In genomic region chr11:72987234-72987633, GRCm38 (mm10) we compare ENCODE assay signal across 21 mouse cellular contexts. TPM values are rescaled to one million over a fixed set of nuclear protein-coding genes. Genes with fewer than 3 reads are reported as not detected.
DNase-seq lines count a peak whose midpoint lies in the region; ATAC-seq and TF ChIP-seq lines count a peak whose summit lies in the region.
"Had no signal": no experiment of that assay in that cellular context is flagged by ENCODE, and none has a peak within 500 bp of the region (broad histone marks: within the 10 kb centered on the region; RNA-seq: fewer than 3 reads in every experiment).

No protein-coding gene starts in this region.

- in situ Hi-C loops in CH12.LX (cut with MboI; ENCODE audit: low pct_ligation_motif_present, low pct_unique_long_range_greater_than_20kb, low sequenced_read_pairs), result no loop called here

- H3K9me3 ChIP-seq in heart, embryonic 11.5 days (replicated peaks; ENCODE audit: control insufficient read depth, low read length), result no peaks in the 10 kb centered on the region
- no peaks in the 10 kb centered on the region for H3K9me3 ChIP-seq in CH12.LX (replicated peaks; ENCODE audit: low read length)
- H3K9me3 ChIP-seq: embryonic facial prominence, embryonic 13.5 days; forebrain, embryonic 12.5 days; heart, embryonic 13.5 days; hindbrain, embryonic 12.5 days had no signal

- no peak overlapping the region for H3K4me3 ChIP-seq in heart, embryonic 11.5 days (ENCODE audit: low read depth, low read length)
- H3K4me3 ChIP-seq in CH12.LX (replicated peaks in 1 of 3; ENCODE audit: low read depth in 2 of 3, low read length in 2 of 3, poor library complexity in 1 of 3), result no peak overlapping the region
- H3K4me3 ChIP-seq: embryonic facial prominence, embryonic 13.5 days; forebrain, embryonic 12.5 days; heart, embryonic 13.5 days; hindbrain, embryonic 12.5 days had no signal

- TF ChIP-seq POLR2A in CH12.LX (IDR thresholded peaks at IDR 0.05; ENCODE audit: low read depth, low read length), result no peak

- TF ChIP-seq EP300 in CH12.LX (IDR thresholded peaks at IDR 0.05; ENCODE audit: low read length), result no peak

- H3K27ac ChIP-seq in heart, embryonic 11.5 days (ENCODE audit: low read depth, low read length), result no peak overlapping the region
- H3K27ac ChIP-seq in CH12.LX (ENCODE audit: insufficient read depth, low read depth), result no peak overlapping the region
- H3K27ac ChIP-seq: embryonic facial prominence, embryonic 13.5 days; forebrain, embryonic 12.5 days; heart, embryonic 13.5 days; hindbrain, embryonic 12.5 days had no signal

- H3K9ac ChIP-seq in heart, embryonic 11.5 days (ENCODE audit: low read depth, low read length), result no peak overlapping the region
- no peak overlapping the region for H3K9ac ChIP-seq in CH12.LX (ENCODE audit: insufficient read depth, low read depth)
- H3K9ac ChIP-seq: embryonic facial prominence, embryonic 13.5 days; forebrain, embryonic 12.5 days; heart, embryonic 13.5 days; hindbrain, embryonic 12.5 days had no signal

- dilution Hi-C loops in CH12.LX (cut with MboI; ENCODE audit: extremely low pct_ligation_motif_present, extremely low pct_unique_long_range_greater_than_20kb, low sequenced_read_pairs), result no loop called here

- no peak for ATAC-seq in heart, embryonic 11.5 days (replicated peaks; ENCODE audit: insufficient number of reproducible peaks, low FRiP score, low TSS enrichment)
- ATAC-seq in neutrophil, adult 5-6 weeks (ENCODE audit: extremely low read depth, insufficient number of reproducible peaks, low FRiP score, poor library complexity, severe bottlenecking), result 0 out of 2 replicates have a peak, but pooled peaks have one; percentile 24
- ATAC-seq: forebrain, embryonic 16.5 days; hindbrain, embryonic 16.5 days; inflammation-experienced regulatory T-cells, adult 6 months had no signal

- intact Hi-C loops in heart, postnatal 14 days (cut with DNase I), result no loop called here

- TF ChIP-seq CTCF in CH12.LX (conservative IDR thresholded peaks at IDR 0.05 in 1 of 2, IDR thresholded peaks at IDR 0.05 in 1 of 2; ENCODE audit: low read depth in 2 of 2, low read length in 2 of 2), result no peak

- peaks cover 20% of the 10 kb centered on the region for H3K4me1 ChIP-seq in heart, embryonic 11.5 days (ENCODE audit: control insufficient read depth, insufficient read depth, low read length)
- H3K4me1 ChIP-seq in CH12.LX (ENCODE audit: control insufficient read depth in 1 of 2, insufficient read depth in 2 of 2), result peaks cover 7 to 50% of the 10 kb centered on the region in 2 experiments; a peak in 3 of 4 replicates
- H3K4me1 ChIP-seq: embryonic facial prominence, embryonic 13.5 days; forebrain, embryonic 12.5 days had no signal

- DNase-seq in heart, adult 18-20 months, result peak; percentile 44 to 56
- DNase-seq in heart, postnatal 4 days, result peak; percentile 42
- DNase-seq in heart, postnatal 14 days, result no peak
- peak; percentile 65 for DNase-seq in CH12.LX (ENCODE audit: extremely low read depth)
- no peak for DNase-seq in urinary bladder, postnatal 25 days (ENCODE audit: low spot score)
- DNase-seq in ovary, postnatal 36 days (ENCODE audit: low spot score), result no peak
- DNase-seq: adrenal gland, adult 8-10 months; adrenal gland, postnatal 36 days; cerebellum, adult 11 months; cerebellum, adult 8-10 months; cerebellum, postnatal 14 days; gastrocnemius, postnatal 25 days had no signal

- no peaks in the 10 kb centered on the region for H3K36me3 ChIP-seq in heart, embryonic 11.5 days (ENCODE audit: control insufficient read depth, insufficient read depth, low read length)
- H3K36me3 ChIP-seq in CH12.LX (replicated peaks in 1 of 2; ENCODE audit: control insufficient read depth in 1 of 2, insufficient read depth in 1 of 2, low read length in 1 of 2), result peaks cover 77 to 97% of the 10 kb centered on the region in 2 experiments
- H3K36me3 ChIP-seq: embryonic facial prominence, embryonic 13.5 days; forebrain, embryonic 12.5 days; heart, embryonic 13.5 days; hindbrain, embryonic 12.5 days had no signal

- H3K4me2 ChIP-seq in heart, embryonic 11.5 days, result no peak overlapping the region
- H3K4me2 ChIP-seq in CH12.LX (ENCODE audit: insufficient read depth, low read depth, poor library complexity, severe bottlenecking), result no peak overlapping the region
- H3K4me2 ChIP-seq: embryonic facial prominence, embryonic 13.5 days; forebrain, embryonic 12.5 days; heart, embryonic 13.5 days; hindbrain, embryonic 12.5 days had no signal

- no peaks in the 10 kb centered on the region for H3K27me3 ChIP-seq in heart, embryonic 11.5 days (ENCODE audit: control insufficient read depth, insufficient read depth, low read length)
- no peaks in the 10 kb centered on the region for H3K27me3 ChIP-seq in CH12.LX (replicated peaks)
- H3K27me3 ChIP-seq: embryonic facial prominence, embryonic 13.5 days; forebrain, embryonic 12.5 days; hindbrain, embryonic 12.5 days had no signal

- no peak for TF ChIP-seq RAD21 in CH12.LX (IDR thresholded peaks at IDR 0.05; ENCODE audit: low read depth, low read length)

- H3K79me2 ChIP-seq in CH12.LX (replicated peaks; ENCODE audit: control insufficient read depth, extremely low read depth, insufficient read depth, poor library complexity, severe bottlenecking), result no peaks in the 10 kb centered on the region

- 52% methylated on average over 5 of the region's 5 CpGs for WGBS in heart, embryonic 11.5 days (ENCODE audit: insufficient replicate concordance)

TF ChIP-seq in CH12.LX, 34 proteins besides CTCF, POLR2A, EP300 and RAD21:
- no peak for TF ChIP-seq TCF12 (IDR thresholded peaks at IDR 0.05; ENCODE audit: low read depth, low read length)
- no peak for TF ChIP-seq ZMIZ1 (IDR thresholded peaks at IDR 0.05; ENCODE audit: low read depth, low read length)
- no peak for TF ChIP-seq ZC3H11A (IDR thresholded peaks at IDR 0.05; ENCODE audit: low read depth, low read length)
- no peak for TF ChIP-seq ELF1 (IDR thresholded peaks at IDR 0.05; ENCODE audit: low read depth, low read length)

RNA-seq across cellular contexts. Expression of gene P2rx1, which starts 11.7 kb away (rescaled TPM):
- total RNA-seq in heart, adult 18-20 months (2021), result under 1 TPM; 0.25 to 0.28 TPM
- polyA plus RNA-seq in heart, embryonic 11.5 days (2014; fragmentation: Nextera tagmentation; extraction: Ambion mirVana), result 2.9 and 4.0 TPM in 2 replicates
- total RNA-seq in heart, postnatal 4 days (2021), result under 1 TPM; 0.71 to 0.77 TPM
- total RNA-seq in heart, postnatal 14 days (2021), result 1 to 10 TPM in 1 of 2 experiments, under 1 TPM in 1; 0.60 to 1.0 TPM
- 12.3 and 21.5 TPM in 2 replicates for total RNA-seq in CH12.LX (2012; rRNA removed)
- total RNA-seq in CH12.LX (2014; rRNA removed), result 15.9 and 18.9 TPM in 2 replicates
- polyA plus RNA-seq in CH12.LX (2012; ENCODE audit: insufficient read length, low read depth), result 22.8 and 23.3 TPM in 2 replicates
- 2.4 and 2.6 TPM in 2 replicates for total RNA-seq in neutrophil, adult 5-6 weeks (2017)
- polyA plus RNA-seq: inflammation-experienced regulatory T-cells, adult 6 months had no signal

RNA-seq across cellular contexts. Expression of gene Atp2a3, which starts 26.3 kb away (rescaled TPM):
- 10 to 100 TPM in 1 of 2 experiments, 1 to 10 TPM in 1; 8.6 to 15.8 TPM for total RNA-seq in heart, adult 18-20 months (2021)
- 2.1 and 2.9 TPM in 2 replicates for polyA plus RNA-seq in heart, embryonic 11.5 days (2014; fragmentation: Nextera tagmentation; extraction: Ambion mirVana)
- 10 to 100 TPM in 1 of 2 experiments, 1 to 10 TPM in 1; 8.3 to 12.0 TPM for total RNA-seq in heart, postnatal 4 days (2021)
- 10 to 100 TPM; 18.4 to 19.3 TPM for total RNA-seq in heart, postnatal 14 days (2021)
- 136 and 218 TPM in 2 replicates for total RNA-seq in CH12.LX (2012; rRNA removed)
- 44.1 and 61.4 TPM in 2 replicates for total RNA-seq in CH12.LX (2014; rRNA removed)
- polyA plus RNA-seq in CH12.LX (2012; ENCODE audit: insufficient read length, low read depth), result 255 and 279 TPM in 2 replicates
- total RNA-seq in neutrophil, adult 5-6 weeks (2017), result 240 and 251 TPM in 2 replicates

RNA-seq across cellular contexts. Expression of gene Camkk1, which starts 31.6 kb away (rescaled TPM):
- total RNA-seq in heart, adult 18-20 months (2021), result under 1 TPM; 0.90 to 0.92 TPM
- polyA plus RNA-seq in heart, embryonic 11.5 days (2014; fragmentation: Nextera tagmentation; extraction: Ambion mirVana), result 1.3 and 1.5 TPM in 2 replicates
- total RNA-seq in heart, postnatal 4 days (2021), result under 1 TPM; 0.81 to 0.97 TPM
- 1 to 10 TPM; 1.4 to 1.8 TPM for total RNA-seq in heart, postnatal 14 days (2021)
- total RNA-seq in CH12.LX (2012; rRNA removed) (8.2 and 9.1 TPM in 2 replicates), CH12.LX (2014; rRNA removed) (5.1 and 6.8 TPM in 2 replicates)
- polyA plus RNA-seq in CH12.LX (2012; ENCODE audit: insufficient read length, low read depth), result 5.0 and 5.4 TPM in 2 replicates
- total RNA-seq in neutrophil, adult 5-6 weeks (2017), result 5.1 and 6.3 TPM in 2 replicates

Comparison
In these comparisons a context has a peak if more than half of its experiments do, and no peak if none do; other contexts are left out.
1. DNase-seq: peak in heart, adult 18-20 months (2 of 2), heart, postnatal 4 days (single experiment) and CH12.LX (single experiment); none in heart, postnatal 14 days (0 of 2), urinary bladder, postnatal 25 days (single experiment) and ovary, postnatal 36 days (single experiment).